Mouse (Mus musculus) induced T-regulatory cell, adult 2 months (primary cell): ENCODE results near the gene Samd4.

Experiments used
- DNase-seq: peaks from one replicate; pipeline ENCODE4 v3.0.0-alpha.2; 2012; ENCODE audit warnings: low read depth

The Samd4 gene

GRCm38 (mm10) chr14:46955574-46956043 is 73.0 kb downstream of the Samd4 start:
- DNase-seq, result no peak

GRCm38 (mm10) chr14:46956121-46956520 is 73.5 kb downstream of the Samd4 start:
- no peak for DNase-seq

GRCm38 (mm10) chr14:46959166-46959721 is 76.6 kb downstream of the Samd4 start:
- DNase-seq, result no peak

GRCm38 (mm10) chr14:46959831-46960230 is 77.2 kb downstream of the Samd4 start:
- no peak for DNase-seq

GRCm38 (mm10) chr14:46962832-46963231 is 80.2 kb downstream of the Samd4 start:
- no peak for DNase-seq

GRCm38 (mm10) chr14:46964074-46964872 is 81.6 kb downstream of the Samd4 start:
- DNase-seq, result no peak

- DNase-seq, result no peak
Observed at GRCm38 (mm10) chr14:46966206-46966605, 83.6 kb downstream of the Samd4 start.

GRCm38 (mm10) chr14:46968046-46968445 is 85.4 kb downstream of the Samd4 start:
- no peak for DNase-seq

GRCm38 (mm10) chr14:46970673-46971072 is 88.0 kb downstream of the Samd4 start:
- DNase-seq, result no peak

- no peak for DNase-seq
Observed at GRCm38 (mm10) chr14:46971802-46972201, 89.1 kb downstream of the Samd4 start.

GRCm38 (mm10) chr14:46974874-46975273 is 92.2 kb downstream of the Samd4 start:
- no peak for DNase-seq

- DNase-seq, result no peak
Observed at GRCm38 (mm10) chr14:46975969-46976368, 93.3 kb downstream of the Samd4 start.

- DNase-seq, result no peak
Observed at GRCm38 (mm10) chr14:46976712-46977111, 94.1 kb downstream of the Samd4 start.

GRCm38 (mm10) chr14:46977660-46978059 is 95.0 kb downstream of the Samd4 start:
- DNase-seq, result no peak

- no peak for DNase-seq
Observed at GRCm38 (mm10) chr14:46979172-46979571, 96.5 kb downstream of the Samd4 start.

GRCm38 (mm10) chr14:46980736-46981438 is 98.2 kb downstream of the Samd4 start:
- DNase-seq, result peak; percentile 16

GRCm38 (mm10) chr14:46982106-46982505 is 99.5 kb downstream of the Samd4 start:
- no peak for DNase-seq

- DNase-seq, result no peak
Observed at GRCm38 (mm10) chr14:46984542-46985125, 102.0 kb downstream of the Samd4 start.

- no peak for DNase-seq
Observed at GRCm38 (mm10) chr14:46989694-46990093, 107.0 kb downstream of the Samd4 start.

GRCm38 (mm10) chr14:46990450-46990849 is 107.8 kb downstream of the Samd4 start:
- DNase-seq, result no peak

- DNase-seq, result no peak
Observed at GRCm38 (mm10) chr14:46994704-46995103, 112.0 kb downstream of the Samd4 start.

GRCm38 (mm10) chr14:46999321-47000025 is 116.8 kb downstream of the Samd4 start:
- no peak for DNase-seq
